25 mouse cellular contexts compared by ENCODE assay signal in the genomic region with DNA sequence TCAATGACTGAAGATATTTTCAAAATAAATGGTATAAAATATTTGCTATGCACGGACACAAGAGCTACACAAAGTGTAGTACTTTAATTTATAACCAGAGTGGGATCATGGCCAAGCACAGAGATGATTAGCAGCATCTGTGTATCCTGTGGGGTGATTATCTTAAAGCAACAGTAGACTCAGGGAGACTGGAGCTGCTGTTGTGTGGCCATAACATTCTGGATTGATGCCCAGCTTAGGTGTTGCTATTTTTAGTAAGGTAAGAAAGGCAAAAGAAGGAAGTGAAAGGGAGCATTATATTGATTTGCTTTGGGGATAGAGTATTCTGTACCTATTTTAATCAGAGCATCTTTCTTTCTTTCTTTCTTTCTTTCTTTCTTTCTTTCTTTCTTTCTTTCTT. TPM values are rescaled to one million over a fixed set of nuclear protein-coding genes. Genes with fewer than 3 reads are reported as not detected.
DNase-seq lines count a peak whose midpoint lies in the region; ATAC-seq and TF ChIP-seq lines count a peak whose summit lies in the region.
"Had no signal": no experiment of that assay in that cellular context is flagged by ENCODE, and none has a peak within 500 bp of the region (broad histone marks: within the 10 kb centered on the region; RNA-seq: fewer than 3 reads in every experiment).

No protein-coding gene starts in this region.

- H3K9me3 ChIP-seq in heart, embryonic 11.5 days (replicated peaks; ENCODE audit: control insufficient read depth, low read length) = no peaks in the 10 kb centered on the region
- H3K9me3 ChIP-seq in intestine, embryonic 14.5 days (ENCODE audit: control insufficient read depth, low read length) = no peaks in the 10 kb centered on the region; the same call in 1 of the 2 replicates
- no peaks in the 10 kb centered on the region for H3K9me3 ChIP-seq in intestine, embryonic 16.5 days (ENCODE audit: control insufficient read depth, low read length)
- no peaks in the 10 kb centered on the region for H3K9me3 ChIP-seq in midbrain, postnatal 0 days (ENCODE audit: low read length)
- no peaks in the 10 kb centered on the region; the same call in 1 of the 2 replicates for H3K9me3 ChIP-seq in midbrain, embryonic 11.5 days (ENCODE audit: control insufficient read depth, low read length)
- H3K9me3 ChIP-seq: embryonic facial prominence, embryonic 13.5 days; forebrain, embryonic 12.5 days; kidney, embryonic 15.5 days; midbrain, embryonic 12.5 days had no signal

- no peak overlapping the region for H3K9ac ChIP-seq in heart, embryonic 11.5 days (ENCODE audit: low read depth, low read length)
- H3K9ac ChIP-seq in intestine, embryonic 14.5 days (ENCODE audit: low read length) = no peak overlapping the region
- no peak overlapping the region for H3K9ac ChIP-seq in intestine, embryonic 16.5 days (ENCODE audit: low read depth, low read length)
- H3K9ac ChIP-seq in midbrain, postnatal 0 days (replicated peaks; ENCODE audit: low read length, poor library complexity, severe bottlenecking) = no peak overlapping the region
- no peak overlapping the region for H3K9ac ChIP-seq in midbrain, embryonic 11.5 days (ENCODE audit: low read length)
- H3K9ac ChIP-seq: embryonic facial prominence, embryonic 13.5 days; forebrain, embryonic 12.5 days; hindbrain, embryonic 14.5 days; kidney, embryonic 15.5 days; midbrain, embryonic 12.5 days had no signal

- H3K4me2 ChIP-seq in heart, embryonic 11.5 days = no peak overlapping the region
- H3K4me2 ChIP-seq in intestine, embryonic 14.5 days (ENCODE audit: low read length) = no peak overlapping the region
- H3K4me2 ChIP-seq in intestine, embryonic 16.5 days (ENCODE audit: low read depth, low read length) = no peak overlapping the region
- H3K4me2 ChIP-seq in midbrain, postnatal 0 days (ENCODE audit: low read depth, low read length, poor library complexity, severe bottlenecking) = no peak overlapping the region
- H3K4me2 ChIP-seq in midbrain, embryonic 11.5 days = no peak overlapping the region
- H3K4me2 ChIP-seq: embryonic facial prominence, embryonic 13.5 days; forebrain, embryonic 12.5 days; hindbrain, embryonic 14.5 days; kidney, embryonic 15.5 days; midbrain, embryonic 12.5 days had no signal

- WGBS in heart, embryonic 11.5 days (ENCODE audit: insufficient replicate concordance) = 49% methylated on average over 1 of the region's 1 CpGs
- 17% methylated on average over 1 of the region's 1 CpGs for WGBS in intestine, embryonic 14.5 days
- WGBS in intestine, embryonic 16.5 days = 32% methylated on average over 1 of the region's 1 CpGs
- WGBS in midbrain, postnatal 0 days = 72% methylated on average over 1 of the region's 1 CpGs
- 86% methylated on average over 1 of the region's 1 CpGs for WGBS in midbrain, embryonic 11.5 days

- H3K36me3 ChIP-seq in heart, embryonic 11.5 days (ENCODE audit: control insufficient read depth, insufficient read depth, low read length) = no peaks in the 10 kb centered on the region
- H3K36me3 ChIP-seq in intestine, embryonic 14.5 days (ENCODE audit: control insufficient read depth, insufficient read depth, low read length) = no peaks in the 10 kb centered on the region
- H3K36me3 ChIP-seq in intestine, embryonic 16.5 days (ENCODE audit: control insufficient read depth, insufficient read depth, low read length) = no peaks in the 10 kb centered on the region
- H3K36me3 ChIP-seq in midbrain, postnatal 0 days (ENCODE audit: insufficient read depth, low read length) = no peaks in the 10 kb centered on the region
- H3K36me3 ChIP-seq in midbrain, embryonic 11.5 days (ENCODE audit: control insufficient read depth, insufficient read depth, low read length) = no peaks in the 10 kb centered on the region
- H3K36me3 ChIP-seq: embryonic facial prominence, embryonic 13.5 days; forebrain, embryonic 12.5 days; G1E had no signal

- no peak overlapping the region for H3K4me3 ChIP-seq in heart, embryonic 11.5 days (ENCODE audit: low read depth, low read length)
- H3K4me3 ChIP-seq in intestine, embryonic 14.5 days (ENCODE audit: low read depth, low read length) = no peak overlapping the region
- no peak overlapping the region for H3K4me3 ChIP-seq in intestine, embryonic 16.5 days (ENCODE audit: low read length)
- H3K4me3 ChIP-seq in midbrain, postnatal 0 days (ENCODE audit: low read depth, low read length) = no peak overlapping the region
- no peak overlapping the region for H3K4me3 ChIP-seq in midbrain, embryonic 11.5 days (ENCODE audit: low read depth, low read length)
- H3K4me3 ChIP-seq: embryonic facial prominence, embryonic 13.5 days; erythroblast, embryonic 14.5 days; forebrain, embryonic 12.5 days; kidney, embryonic 15.5 days; layer of hippocampus, adult 2 months; midbrain, embryonic 12.5 days had no signal

- no peak overlapping the region for H3K27ac ChIP-seq in heart, embryonic 11.5 days (ENCODE audit: low read depth, low read length)
- no peak overlapping the region for H3K27ac ChIP-seq in intestine, embryonic 14.5 days (ENCODE audit: low read depth)
- H3K27ac ChIP-seq in intestine, embryonic 16.5 days (ENCODE audit: low read length) = no peak overlapping the region
- H3K27ac ChIP-seq in midbrain, postnatal 0 days (ENCODE audit: low read depth, low read length) = no peak overlapping the region
- H3K27ac ChIP-seq in midbrain, embryonic 11.5 days (ENCODE audit: low read depth, low read length) = no peak overlapping the region
- H3K27ac ChIP-seq: embryonic facial prominence, embryonic 13.5 days; forebrain, embryonic 12.5 days; hindbrain, embryonic 14.5 days; kidney, embryonic 15.5 days; layer of hippocampus, adult 2 months; midbrain, embryonic 12.5 days had no signal

- ATAC-seq in heart, embryonic 11.5 days (replicated peaks; ENCODE audit: insufficient number of reproducible peaks, low FRiP score, low TSS enrichment) = no peak
- ATAC-seq in intestine, embryonic 14.5 days (replicated peaks; ENCODE audit: low FRiP score, low TSS enrichment, low read depth) = no peak
- ATAC-seq in intestine, embryonic 16.5 days = no peak
- ATAC-seq in midbrain, postnatal 0 days (ENCODE audit: low FRiP score) = no peak
- ATAC-seq in midbrain, embryonic 11.5 days (ENCODE audit: low FRiP score) = no peak
- ATAC-seq: activated CD4-positive, CD25-positive, alpha-beta regulatory T cell, adult 4 months; inflammation-experienced regulatory T-cells, adult 6 months; lung, postnatal 0 days had no signal

- 0 out of 2 replicates have a peak, but pooled peaks cover 2% of the 10 kb centered on the region for H3K4me1 ChIP-seq in heart, embryonic 11.5 days (ENCODE audit: control insufficient read depth, insufficient read depth, low read length)
- H3K4me1 ChIP-seq in intestine, embryonic 14.5 days (replicated peaks; ENCODE audit: control insufficient read depth, insufficient read depth, low read length) = peaks cover 4% of the 10 kb centered on the region; the same call in 1 of the 2 replicates
- peaks cover 2% of the 10 kb centered on the region; the same call in 1 of the 2 replicates for H3K4me1 ChIP-seq in intestine, embryonic 16.5 days (ENCODE audit: control insufficient read depth, insufficient read depth, low read length)
- no peaks in the 10 kb centered on the region for H3K4me1 ChIP-seq in midbrain, postnatal 0 days (ENCODE audit: insufficient read depth, low read length)
- no peaks in the 10 kb centered on the region for H3K4me1 ChIP-seq in midbrain, embryonic 11.5 days (ENCODE audit: control insufficient read depth, insufficient read depth, low read length)
- H3K4me1 ChIP-seq: embryonic facial prominence, embryonic 13.5 days; forebrain, embryonic 12.5 days; kidney, embryonic 15.5 days; midbrain, embryonic 12.5 days had no signal

- no peak for TF ChIP-seq CTCF in midbrain, postnatal 0 days (IDR thresholded peaks at IDR 0.05)

- H3K27me3 ChIP-seq in heart, embryonic 11.5 days (ENCODE audit: control insufficient read depth, insufficient read depth, low read length) = peaks cover 12% of the 10 kb centered on the region
- H3K27me3 ChIP-seq in intestine, embryonic 14.5 days (replicated peaks; ENCODE audit: control insufficient read depth, insufficient read depth, low read length) = peaks cover 22% of the 10 kb centered on the region
- peaks cover 9% of the 10 kb centered on the region; the same call in 1 of the 2 replicates for H3K27me3 ChIP-seq in intestine, embryonic 16.5 days (replicated peaks; ENCODE audit: control insufficient read depth, insufficient read depth, low read length)
- H3K27me3 ChIP-seq in midbrain, postnatal 0 days (ENCODE audit: insufficient read depth, low read length) = peaks cover 3% of the 10 kb centered on the region; the same call in 1 of the 2 replicates
- H3K27me3 ChIP-seq in midbrain, embryonic 11.5 days (ENCODE audit: control insufficient read depth, insufficient read depth, low read length) = peaks cover 16% of the 10 kb centered on the region

- peak; percentile 10 to 15 for DNase-seq in heart, adult 18-20 months
- peak; percentile 23 for DNase-seq in intestine, embryonic 14.5 days (ENCODE audit: low spot score)
- DNase-seq in midbrain, postnatal 0 days (ENCODE audit: low spot score) = peak; percentile 19
- DNase-seq in midbrain, embryonic 11.5 days (ENCODE audit: low spot score, missing footprints) = no peak
- no peak for DNase-seq in c-Kit-positive CD71-positive TER-119-positive erythroid progenitor cells, embryonic 14.5 days (ENCODE audit: low spot score)
- DNase-seq: adrenal gland, adult 8-10 months; cerebellum, adult 18-20 months; cerebellum, postnatal 36 days; embryo, embryonic 11 days; gastrocnemius, postnatal 36 days had no signal

RNA-seq across cellular contexts. Expression of a gene that starts 11.6 kb away (rescaled TPM):
- 1 to 10 TPM; 7.1 TPM for total RNA-seq in heart, adult 18-20 months (2021)
- 8.9 and 9.1 TPM in 2 replicates for polyA plus RNA-seq in heart, embryonic 11.5 days (2014; fragmentation: Nextera tagmentation; extraction: Ambion mirVana)
- 21.1 and 22.1 TPM in 2 replicates for polyA plus RNA-seq in intestine, embryonic 14.5 days (2014; fragmentation: Nextera tagmentation; extraction: Ambion mirVana)
- polyA plus RNA-seq in intestine, embryonic 16.5 days (2015; fragmentation: Nextera tagmentation; extraction: Ambion mirVana) = 14.9 and 16.1 TPM in 2 replicates
- total RNA-seq in midbrain, postnatal 0 days (2014; rRNA removed) = 7.4 and 7.9 TPM in 2 replicates
- polyA plus RNA-seq in midbrain, postnatal 0 days (2015; fragmentation: Nextera tagmentation; extraction: Ambion mirVana) = 17.7 and 17.8 TPM in 2 replicates
- polyA plus RNA-seq in midbrain, embryonic 11.5 days (2014; fragmentation: Nextera tagmentation; extraction: Ambion mirVana) = 1.8 and 2.0 TPM in 2 replicates
- total RNA-seq: monocyte, adult 5-6 weeks; neutrophil, adult 5-6 weeks had no signal
- polyA plus RNA-seq: erythroblast, embryonic 14.5 days; G1E; inflammation-experienced regulatory T-cells, adult 6 months had no signal

Comparison
In these comparisons a context has a peak if more than half of its experiments do, and no peak if none do; other contexts are left out.
1. DNase-seq: peak in heart, adult 18-20 months (2 of 2), intestine, embryonic 14.5 days (single experiment) and midbrain, postnatal 0 days (single experiment); none in midbrain, embryonic 11.5 days (single experiment) and c-Kit-positive CD71-positive TER-119-positive erythroid progenitor cells, embryonic 14.5 days (single experiment).